Mouse (Mus musculus): ENCODE measurements at regions not wholly inside any gene's neighbourhood (a gene's known extent, or its start where the extent isn't known, plus 50 kb on each side); places are given as distances from the start of the nearest gene placed in this dataset.

- TF ChIP-seq MAX (IDR thresholded peaks at IDR 0.05; ENCODE audit: low read length): no peak
- TF ChIP-seq JUND (IDR thresholded peaks at IDR 0.05; ENCODE audit: low read depth, low read length): no peak
- TF ChIP-seq CTCF (IDR thresholded peaks at IDR 0.05 in 2 of 3, conservative IDR thresholded peaks at IDR 0.05 in 1 of 3; ENCODE audit: control insufficient read depth in 1 of 3, insufficient read depth in 1 of 3, low read depth in 2 of 3, low read length in 3 of 3, poor library complexity in 1 of 3, severe bottlenecking in 1 of 3): no peak
- no peak for TF ChIP-seq POLR2AphosphoS5 (IDR thresholded peaks at IDR 0.05; ENCODE audit: borderline replicate concordance, low read depth, low read length)
- TF ChIP-seq USF1 (IDR thresholded peaks at IDR 0.05; ENCODE audit: low read depth, low read length): no peak
- TF ChIP-seq EP300 (IDR thresholded peaks at IDR 0.05; ENCODE audit: low read depth in 1 of 2, low read length in 2 of 2): no peak
- TF ChIP-seq POLR2A (IDR thresholded peaks at IDR 0.05; ENCODE audit: control insufficient read depth in 1 of 2, insufficient read depth in 1 of 2, low read depth in 1 of 2, low read length in 2 of 2, poor library complexity in 1 of 2): no peak
- no peak for TF ChIP-seq NRF1 (IDR thresholded peaks at IDR 0.05; ENCODE audit: insufficient read depth, low read depth, low read length, poor library complexity, severe bottlenecking)
- no peak for TF ChIP-seq ETS1 (IDR thresholded peaks at IDR 0.05; ENCODE audit: low read depth, low read length)
- no peak for TF ChIP-seq BHLHE40 (IDR thresholded peaks at IDR 0.05; ENCODE audit: borderline replicate concordance, low read depth, low read length)
- TF ChIP-seq ZNF384 (IDR thresholded peaks at IDR 0.05; ENCODE audit: low read depth, low read length): no peak
Observed at GRCm38 (mm10) chr2:79025678-79026077, 157.8 kb downstream of the Ube2e3 start.

Data from MEL (cell line).